Mouse (Mus musculus) MEL (cell line): ENCODE results near the gene Mff. TPM values are rescaled to one million over a fixed set of nuclear protein-coding genes. Genes with fewer than 3 reads are reported as not detected.

Experiments
- polyA plus RNA-seq, 2 experiments: library from polyadenylated mRNA; stranded (reverse) in 1 of 2; unstranded in 1 of 2; fragments of >175 nt in 1 of 2; fragments of >200 nt in 1 of 2; gene quantifications; 2 replicates each; pipeline versions ENCODE4 v1.2.1 to v1.2.4; 2012; ENCODE audit warnings: low replicate concordance in 2 of 2, low read depth in 1 of 2; ENCODE audit not compliant: insufficient read length in 2 of 2, insufficient read depth in 1 of 2, missing spikeins in 1 of 2
- total RNA-seq: library from RNA; depleted of rRNA; stranded (reverse); fragments of 300-350 nt; gene quantifications from 2 replicates; pipeline ENCODE4 v1.2.3, GENCODE M21; 2012; rRNA removed

Gene Mff
- total and polyA plus RNA-seq, 3 experiments, result 86.0 to 195 TPM; not detected in 1

Other genes with a start within 250 kb of the Mff start
- gene Col4a4, start 138.0 kb upstream of the Mff start, total RNA-seq, result not detected in 2 replicates
- gene Col4a4, start 138.0 kb upstream of the Mff start, polyA plus RNA-seq, result under 1 TPM in 1 of 2 experiments, not detected in 1; 0.03 TPM
- 0.19 and 0.65 TPM in 2 replicates for gene Col4a3, start 138.0 kb upstream of the Mff start, total RNA-seq
- gene Col4a3, start 138.0 kb upstream of the Mff start, polyA plus RNA-seq, result under 1 TPM in 1 of 2 experiments, not detected in 1; 0.47 TPM
- not detected in 2 replicates for gene Tm4sf20, start 43.6 kb downstream of the Mff start, total RNA-seq
- not detected for gene Tm4sf20, start 43.6 kb downstream of the Mff start, polyA plus RNA-seq
- gene Gm47791, start 46.4 kb downstream of the Mff start, total RNA-seq, result not detected in 2 replicates
- not detected for gene Gm47791, start 46.4 kb downstream of the Mff start, polyA plus RNA-seq
- 34.1 and 38.2 TPM in 2 replicates for gene Agfg1, start 114.6 kb downstream of the Mff start, total RNA-seq
- 10 to 100 TPM in 1 of 2 experiments, not detected in 1; 58.6 TPM for gene Agfg1, start 114.6 kb downstream of the Mff start, polyA plus RNA-seq
- 0.15 TPM in 1 of 2 replicates, not detected in the other for gene A030005L19Rik, start 188.4 kb downstream of the Mff start, total RNA-seq
- gene A030005L19Rik, start 188.4 kb downstream of the Mff start, polyA plus RNA-seq, result under 1 TPM in 1 of 2 experiments, not detected in 1; 0.26 TPM
- not detected in 2 replicates for gene A030014E15Rik, start 200.0 kb downstream of the Mff start, total RNA-seq
- not detected for gene A030014E15Rik, start 200.0 kb downstream of the Mff start, polyA plus RNA-seq
- not detected in 2 replicates for gene Gm6217, start 206.5 kb downstream of the Mff start, total RNA-seq
- not detected for gene Gm6217, start 206.5 kb downstream of the Mff start, polyA plus RNA-seq
- not detected in 2 replicates for gene A030003K21Rik, start 218.5 kb downstream of the Mff start, total RNA-seq
- gene A030003K21Rik, start 218.5 kb downstream of the Mff start, polyA plus RNA-seq, result not detected
- not detected in 2 replicates for gene Gm7544, start 231.1 kb downstream of the Mff start, total RNA-seq
- gene Gm7544, start 231.1 kb downstream of the Mff start, polyA plus RNA-seq, result not detected
- gene Gm47955, start 235.4 kb downstream of the Mff start, total RNA-seq, result not detected in 2 replicates
- not detected for gene Gm47955, start 235.4 kb downstream of the Mff start, polyA plus RNA-seq